19 mouse cellular contexts compared by ENCODE assay signal in genomic region chr4:9778391-9778790, GRCm38 (mm10).
DNase-seq lines count a peak whose midpoint lies in the region; ATAC-seq and TF ChIP-seq lines count a peak whose summit lies in the region.
"Had no signal": no experiment of that assay in that cellular context is flagged by ENCODE, and none has a peak within 500 bp of the region (broad histone marks: within the 10 kb centered on the region; RNA-seq: fewer than 3 reads in every experiment).

No protein-coding gene starts in this region.

- H3K36me3 ChIP-seq in lung, postnatal 0 days (ENCODE audit: insufficient read depth, low read length): no peaks in the 10 kb centered on the region
- H3K36me3 ChIP-seq: embryonic facial prominence, embryonic 10.5 days; embryonic facial prominence, embryonic 12.5 days; forebrain, embryonic 15.5 days had no signal

- H3K27ac ChIP-seq in lung, postnatal 0 days (ENCODE audit: low read length): no peak overlapping the region
- H3K27ac ChIP-seq: embryonic facial prominence, embryonic 10.5 days; embryonic facial prominence, embryonic 12.5 days; forebrain, embryonic 13.5 days; forebrain, embryonic 15.5 days had no signal

- no peak for TF ChIP-seq EP300 in lung, postnatal 0 days (IDR thresholded peaks at IDR 0.05)

- no peaks in the 10 kb centered on the region for H3K4me1 ChIP-seq in lung, postnatal 0 days (ENCODE audit: insufficient read depth, low read depth, low read length)
- H3K4me1 ChIP-seq: embryonic facial prominence, embryonic 10.5 days; embryonic facial prominence, embryonic 12.5 days; forebrain, embryonic 13.5 days; forebrain, embryonic 15.5 days had no signal

- no peak overlapping the region for H3K4me2 ChIP-seq in lung, postnatal 0 days (replicated peaks; ENCODE audit: low read depth, low read length)
- H3K4me2 ChIP-seq: embryonic facial prominence, embryonic 12.5 days; forebrain, embryonic 13.5 days; forebrain, embryonic 15.5 days had no signal

- 85% methylated on average over 8 of the region's 8 CpGs for WGBS in lung, postnatal 0 days

- no peak overlapping the region for H3K4me3 ChIP-seq in lung, postnatal 0 days (ENCODE audit: low read depth, low read length)
- H3K4me3 ChIP-seq: embryonic facial prominence, embryonic 10.5 days; embryonic facial prominence, embryonic 12.5 days; forebrain, embryonic 13.5 days; forebrain, embryonic 15.5 days had no signal

- no peaks in the 10 kb centered on the region for H3K27me3 ChIP-seq in lung, postnatal 0 days (replicated peaks; ENCODE audit: insufficient read depth, low read length)
- H3K27me3 ChIP-seq: embryonic facial prominence, embryonic 12.5 days; forebrain, embryonic 13.5 days; forebrain, embryonic 15.5 days had no signal

- peak; percentile 2 for DNase-seq in lung, postnatal 36 days
- DNase-seq in lung, postnatal 0 days (ENCODE audit: low spot score): no peak
- no peak for DNase-seq in left cerebral cortex, adult 9 months (ENCODE audit: low spot score in 2 of 2)
- no peak for DNase-seq in urinary bladder, postnatal 14 days (ENCODE audit: low spot score)
- DNase-seq: adrenal gland, adult 8-10 months; adrenal gland, postnatal 14 days; adrenal gland, postnatal 36 days; cerebellum, adult 11-12 months; cerebellum, adult 2 months; cerebellum, adult 9-10 months; cerebellum, postnatal 10 days; cerebellum, postnatal 25 days; forebrain, postnatal 0 days had no signal

- no peak for TF ChIP-seq CTCF in lung, postnatal 0 days (IDR thresholded peaks at IDR 0.05)

- H3K9ac ChIP-seq in lung, postnatal 0 days (replicated peaks; ENCODE audit: low read depth): no peak overlapping the region
- H3K9ac ChIP-seq: embryonic facial prominence, embryonic 12.5 days; forebrain, embryonic 13.5 days; forebrain, embryonic 15.5 days; forebrain, postnatal 0 days had no signal

- ATAC-seq in lung, postnatal 0 days: no peak
- peak; percentile 81 for ATAC-seq in megakaryocyte, adult 5-6 weeks (ENCODE audit: poor library complexity, severe bottlenecking)
- ATAC-seq: activated CD4-positive, CD25-positive, alpha-beta regulatory T cell, adult 4 months; forebrain, embryonic 13.5 days; forebrain, embryonic 15.5 days; forebrain, postnatal 0 days had no signal

- no peaks in the 10 kb centered on the region for H3K9me3 ChIP-seq in lung, postnatal 0 days (ENCODE audit: low read length)
- H3K9me3 ChIP-seq: embryonic facial prominence, embryonic 10.5 days; embryonic facial prominence, embryonic 12.5 days; forebrain, embryonic 13.5 days; forebrain, embryonic 15.5 days had no signal
